Mouse (Mus musculus): Measurements from ENCODE around the gene Gck.

DNA sequence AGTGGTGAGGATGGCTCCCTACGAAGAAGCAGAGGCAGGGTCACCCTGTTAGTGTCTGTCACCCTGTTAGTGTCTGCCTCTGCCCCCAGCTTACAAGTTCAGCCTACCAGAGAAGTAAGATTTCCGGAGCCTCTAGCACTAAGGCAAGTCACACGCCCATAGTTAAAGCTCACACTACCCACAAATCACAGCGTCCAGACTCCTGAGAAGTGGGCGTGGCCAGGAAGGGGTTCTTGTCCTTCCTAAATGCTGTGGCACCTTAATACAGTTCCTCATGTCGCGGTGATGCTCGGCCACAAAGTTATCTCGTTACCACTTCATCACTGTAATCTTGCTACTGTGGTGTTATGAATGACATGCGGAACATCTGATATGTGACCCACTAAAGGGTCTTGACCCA lies 38.2 kb upstream of the Gck start:
- TF ChIP-seq CTCF (IDR thresholded peaks at IDR 0.05; ENCODE audit: low read depth): no peak
- no peak for TF ChIP-seq EP300 (IDR thresholded peaks at IDR 0.05; ENCODE audit: low read depth)
